Mouse (Mus musculus): Measurements from ENCODE around the gene Sgpl1. TPM values are rescaled to one million over a fixed set of nuclear protein-coding genes. Genes with fewer than 3 reads are reported as not detected.

Gene Sgpl1
- total RNA-seq, 1 experiment = 103 TPM

GRCm38 (mm10) chr10:61051993-61052613 lies 95.4 kb downstream of the Sgpl1 start:
- Histone ChIP-seq H3K36me3 (ENCODE audit: control insufficient read depth, insufficient read depth, low read length, poor library complexity, severe bottlenecking) (peaks cover 6% of the 10 kb centered on the region), H3K9ac (ENCODE audit: insufficient read depth, low read depth, low read length, poor library complexity, severe bottlenecking) (no peak overlapping the region), H3K4me3 (ENCODE audit: insufficient read depth in 1 of 2, low read depth in 1 of 2, low read length in 2 of 2, poor library complexity in 1 of 2, severe bottlenecking in 1 of 2) (no peak overlapping the region), H3K27ac (ENCODE audit: insufficient read depth, low read depth, low read length, poor library complexity, severe bottlenecking) (no peak overlapping the region), H3K9me3 (ENCODE audit: control insufficient read depth, insufficient read depth, low read depth, low read length) (no peaks in the 10 kb centered on the region), H3K4me1 (ENCODE audit: control insufficient read depth in 2 of 2, insufficient read depth in 2 of 2, low read length in 2 of 2, poor library complexity in 1 of 2) (no peaks in the 10 kb centered on the region)
- in situ Hi-C loops (cut with MboI; ENCODE audit: low sequenced_read_pairs in 2 of 2, unreplicated experiment in 2 of 2) = loop anchor here in 1 of 2 experiments (25.0 kb wide), 1 partner anchor 265 kb away; no protein-coding TSS in a partner anchor
- peak; percentile 57 for DNase-seq (ENCODE audit: low read depth, low spot score)
- no peak for TF ChIP-seq ZNF384 (IDR thresholded peaks at IDR 0.05; ENCODE audit: low read depth, low read length)
- peak; percentile 87 for TF ChIP-seq ZC3H11A (IDR thresholded peaks at IDR 0.05; ENCODE audit: borderline replicate concordance, low read depth, low read length)

Other genes starting within 250 kb of the Sgpl1 start
- 5.5 and 9.5 TPM in 2 replicates for gene Pcbd1, start 58.4 kb downstream of the Sgpl1 start, total RNA-seq (2012; rRNA removed)
- not detected in 2 replicates for gene Tbata, start 24.3 kb upstream of the Sgpl1 start, total RNA-seq (2012; rRNA removed)
- gene Adamts14, start 125.7 kb upstream of the Sgpl1 start, total RNA-seq (2012; rRNA removed) = 7.4 and 22.9 TPM in 2 replicates
- gene Prf1, start 150.1 kb upstream of the Sgpl1 start, total RNA-seq (2012; rRNA removed) = not detected in 2 replicates
- gene Pald1, start 235.8 kb upstream of the Sgpl1 start, total RNA-seq (2012; rRNA removed) = 102 and 216 TPM in 2 replicates

Data from ES-E14 (cell line).